Mouse (Mus musculus): ENCODE results near the gene Psma1.

Gene Psma1

GRCm38 (mm10) chr7:114281671-114282070 lies 5.8 kb upstream of the Psma1 start:
- DNase-seq (ENCODE audit: inconsistent age in 2 of 2, low spot score in 1 of 2) = peak in 1 of 2 experiments; percentile 69

- DNase-seq (ENCODE audit: inconsistent age in 2 of 2, low spot score in 1 of 2) = no peak
Observed at GRCm38 (mm10) chr7:114275372-114276004, 430 bp downstream of the Psma1 start.

- DNase-seq (ENCODE audit: inconsistent age in 2 of 2, low spot score in 1 of 2) = no peak
Observed at GRCm38 (mm10) chr7:114268446-114268845, 7.5 kb downstream of the Psma1 start.

- DNase-seq (ENCODE audit: inconsistent age in 2 of 2, low spot score in 1 of 2) = peak; percentile 94 to 97
Observed at GRCm38 (mm10) chr7:114253885-114254833, 21.8 kb downstream of the Psma1 start, which contains the start of gene Copb1. Gene Copb1, minus strand, starts transcription at chr7:114254711.

GRCm38 (mm10) chr7:114251684-114252083 lies 24.2 kb downstream of the Psma1 start:
- DNase-seq (ENCODE audit: inconsistent age in 2 of 2, low spot score in 1 of 2) = no peak

- no peak for DNase-seq (ENCODE audit: inconsistent age in 2 of 2, low spot score in 1 of 2)
Observed at GRCm38 (mm10) chr7:114233980-114234379, 41.9 kb downstream of the Psma1 start.

GRCm38 (mm10) chr7:114232982-114233381 lies 42.9 kb downstream of the Psma1 start:
- DNase-seq (ENCODE audit: inconsistent age in 2 of 2, low spot score in 1 of 2) = no peak

- DNase-seq (ENCODE audit: inconsistent age in 2 of 2, low spot score in 1 of 2) = no peak
Observed at GRCm38 (mm10) chr7:114231857-114232256, 44.1 kb downstream of the Psma1 start.

GRCm38 (mm10) chr7:114226521-114226920 lies 49.4 kb downstream of the Psma1 start:
- DNase-seq (ENCODE audit: inconsistent age in 2 of 2, low spot score in 1 of 2) = no peak

- no peak for DNase-seq (ENCODE audit: inconsistent age in 2 of 2, low spot score in 1 of 2)
Observed at GRCm38 (mm10) chr7:114220433-114220832, 55.5 kb downstream of the Psma1 start.

- no peak for DNase-seq (ENCODE audit: inconsistent age in 2 of 2, low spot score in 1 of 2)
Observed at GRCm38 (mm10) chr7:114216908-114217307, 59.0 kb downstream of the Psma1 start.

All from adrenal gland, adult (tissue).